Mouse (Mus musculus) heart, embryonic 16.5 days (tissue): ENCODE measurements around the gene Mthfd2. TPM values are rescaled to one million over a fixed set of nuclear protein-coding genes. Genes with fewer than 3 reads are reported as not detected.

Experiments
- ATAC-seq: fragments of 200-750 bp; cut with Nextera tagmentation; replicated peaks from 2 replicates; pipeline ENCODE4 v1.8.0; 2017; ENCODE audit warnings: moderate number of reproducible peaks; ENCODE audit not compliant: insufficient read depth, low FRiP score; ENCODE audit errors: extremely low read depth
- H3K27ac ChIP-seq: fragments of 300-500 bp; sonication (generic); 2 replicates; pipeline ENCODE4 v1.5.1; 2014; ENCODE audit warnings: mild to moderate bottlenecking, low read length, control low read depth, moderate library complexity
- H3K27me3 ChIP-seq: fragments of 300-500 bp; sonication (generic); 2 replicates; pipeline ENCODE4 v1.6.1; 2014; ENCODE audit warnings: low read length, mixed read lengths; ENCODE audit not compliant: control insufficient read depth, insufficient read depth
- H3K36me3 ChIP-seq: fragments of 300-500 bp; sonication (generic); 2 replicates; pipeline ENCODE4 v1.6.1; 2014; ENCODE audit not compliant: control insufficient read depth, insufficient read depth
- H3K4me1 ChIP-seq: fragments of 300-500 bp; sonication (generic); 2 replicates; pipeline ENCODE4 v1.6.1; 2014; ENCODE audit warnings: low read length, mixed read lengths; ENCODE audit not compliant: control insufficient read depth, insufficient read depth
- H3K4me2 ChIP-seq: fragments of 300-500 bp; sonication (generic); 2 replicates; pipeline ENCODE4 v1.6.1; 2014; ENCODE audit warnings: low read depth, mild to moderate bottlenecking, control low read depth, low read length
- H3K4me3 ChIP-seq: fragments of 300-500 bp; sonication (generic); 2 replicates; pipeline ENCODE4 v1.5.1; 2014; ENCODE audit warnings: mild to moderate bottlenecking, control low read depth, low read length
- H3K9ac ChIP-seq: fragments of 300-500 bp; sonication (generic); 2 replicates; pipeline ENCODE4 v1.6.1; 2014; ENCODE audit warnings: low read length, control low read depth
- H3K9me3 ChIP-seq: fragments of 300-500 bp; sonication (generic); replicated peaks from 2 replicates; pipeline ENCODE4 v1.6.1; 2016; ENCODE audit warnings: low read length; ENCODE audit not compliant: control insufficient read depth
- WGBS: fragments of 180-500 bp; shearing (Covaris S2); extraction: QIAGEN DNeasy Blood & Tissue Kit; methylation state at CpG from one replicate; pipeline ENCODE4 v1.1.7; 2014; 5-methylcytosine and 5-hydroxymethylcytosine counted together
- polyA plus RNA-seq: library from polyadenylated mRNA; unstranded; fragments of >200 nt; fragmentation: Nextera tagmentation; extraction: Ambion mirVana; gene quantifications from 2 replicates; pipeline ENCODE4 v1.2.1, GENCODE M21; 2015

Mthfd2 gene
- polyA plus RNA-seq, 1 experiment from 2014 or later = 28.3 TPM

GRCm38 (mm10) chr6:83265253-83265652, 60.5 kb downstream of the Mthfd2 start:
- Histone ChIP-seq H3K36me3 (no peaks in the 10 kb centered on the region), H3K4me1 (peaks cover 4% of the 10 kb centered on the region), H3K9me3 (no peaks in the 10 kb centered on the region), H3K27me3 (no peaks in the 10 kb centered on the region; the same call in 1 of the 2 replicates), H3K4me3 (no peak overlapping the region), H3K4me2 (no peak overlapping the region), H3K9ac (no peak overlapping the region), H3K27ac (no peak overlapping the region)
- no peak for ATAC-seq

- Histone ChIP-seq H3K9me3 (no peaks in the 10 kb centered on the region), H3K36me3 (no peaks in the 10 kb centered on the region), H3K4me1 (peaks cover 4% of the 10 kb centered on the region), H3K27ac (no peak overlapping the region), H3K4me3 (no peak overlapping the region), H3K4me2 (no peak overlapping the region), H3K27me3 (no peaks in the 10 kb centered on the region; the same call in 1 of the 2 replicates), H3K9ac (no peak overlapping the region)
- no peak for ATAC-seq
- 96% methylated on average over 1 of the region's 1 CpGs for WGBS
Observed at GRCm38 (mm10) chr6:83264516-83264915, 61.2 kb downstream of the Mthfd2 start.

Other genes starting within 250 kb of the Mthfd2 start
- 16.6 and 18.0 TPM in 2 replicates for gene Pcgf1, start 248.0 kb downstream of the Mthfd2 start, polyA plus RNA-seq
- gene Lbx2, start 239.5 kb downstream of the Mthfd2 start, polyA plus RNA-seq = 0.35 and 0.40 TPM in 2 replicates
- gene Ccdc142, start 224.3 kb downstream of the Mthfd2 start, polyA plus RNA-seq = 2.0 and 2.6 TPM in 2 replicates
- 1.9 and 2.2 TPM in 2 replicates for gene Gm42688, start 224.3 kb downstream of the Mthfd2 start, polyA plus RNA-seq
- gene Mrpl53, start 216.9 kb downstream of the Mthfd2 start, polyA plus RNA-seq = 165 and 169 TPM in 2 replicates
- 14.0 and 23.9 TPM in 2 replicates for gene Mogs, start 210.4 kb downstream of the Mthfd2 start, polyA plus RNA-seq
- 96.1 and 98.3 TPM in 2 replicates for gene Wbp1, start 204.3 kb downstream of the Mthfd2 start, polyA plus RNA-seq
- gene Ino80b, start 200.5 kb downstream of the Mthfd2 start, polyA plus RNA-seq = 7.4 and 8.1 TPM in 2 replicates
- 21.1 and 26.0 TPM in 2 replicates for gene Rtkn, start 190.4 kb downstream of the Mthfd2 start, polyA plus RNA-seq
- gene Wdr54, start 169.5 kb downstream of the Mthfd2 start, polyA plus RNA-seq = 3.8 and 5.4 TPM in 2 replicates
- 1.5 and 2.2 TPM in 2 replicates for gene 1700003E16Rik, start 169.5 kb downstream of the Mthfd2 start, polyA plus RNA-seq
- 76.9 and 78.1 TPM in 2 replicates for gene Dctn1, start 160.0 kb downstream of the Mthfd2 start, polyA plus RNA-seq
- gene Slc4a5, start 106.1 kb downstream of the Mthfd2 start, polyA plus RNA-seq = 0.17 and 0.50 TPM in 2 replicates
- gene Mob1a, start 108 bp upstream of the Mthfd2 start, polyA plus RNA-seq = 35.4 and 35.8 TPM in 2 replicates
- gene Bola3, start 23.2 kb upstream of the Mthfd2 start, polyA plus RNA-seq = 259 and 264 TPM in 2 replicates
- gene Tet3, start 133.2 kb upstream of the Mthfd2 start, polyA plus RNA-seq = 29.0 and 29.3 TPM in 2 replicates
- gene Dguok, start 181.1 kb upstream of the Mthfd2 start, polyA plus RNA-seq = 57.6 and 58.2 TPM in 2 replicates
- 24.2 and 32.8 TPM in 2 replicates for gene Actg2, start 210.4 kb upstream of the Mthfd2 start, polyA plus RNA-seq
- gene Stambp, start 246.8 kb upstream of the Mthfd2 start, polyA plus RNA-seq = 24.4 and 26.6 TPM in 2 replicates